Mouse (Mus musculus) ES-Bruce4 (cell line): Measurements from ENCODE around the gene Slc30a7. TPM values are rescaled to one million over a fixed set of nuclear protein-coding genes. Genes with fewer than 3 reads are reported as not detected.

ENCODE experiments used
- H3K27ac ChIP-seq: 2 replicates; pipeline ENCODE4 v1.5.1; 2012; ENCODE audit warnings: low read length, inconsistent platforms; ENCODE audit not compliant: insufficient read depth
- H3K27me3 ChIP-seq: 2 replicates; pipeline ENCODE4 v1.6.1; 2012; ENCODE audit warnings: mild to moderate bottlenecking, low read length, inconsistent platforms; ENCODE audit not compliant: control insufficient read depth, poor library complexity, insufficient read depth, severe bottlenecking
- H3K36me3 ChIP-seq: 2 replicates; pipeline ENCODE4 v1.6.1; 2012; ENCODE audit warnings: inconsistent platforms, mild to moderate bottlenecking, low read length, moderate library complexity; ENCODE audit not compliant: control insufficient read depth, poor library complexity, insufficient read depth, severe bottlenecking
- H3K4me1 ChIP-seq: one replicate; pipeline ENCODE4 v1.8.1; 2011; ENCODE audit warnings: low read length; ENCODE audit not compliant: control insufficient read depth, insufficient read depth
- H3K4me3 ChIP-seq: 2 replicates; pipeline ENCODE4 v1.5.1; 2011; ENCODE audit warnings: low read depth, mild to moderate bottlenecking, low read length
- H3K9ac ChIP-seq: 2 replicates; pipeline ENCODE4 v1.6.1; 2012; ENCODE audit warnings: low read depth, mild to moderate bottlenecking, inconsistent platforms; ENCODE audit not compliant: poor library complexity, severe bottlenecking
- H3K9me3 ChIP-seq: replicated peaks from 2 replicates; pipeline ENCODE4 v1.6.1; 2012; ENCODE audit warnings: mild to moderate bottlenecking, low read length, inconsistent platforms; ENCODE audit not compliant: control insufficient read depth, poor library complexity, insufficient read depth, severe bottlenecking
- CTCF ChIP-seq: IDR thresholded peaks from one replicate; pipeline ENCODE4 v1.8.1; 2011; ENCODE audit warnings: low read depth, low read length
- EP300 ChIP-seq: IDR thresholded peaks from 2 replicates; pipeline ENCODE4 v1.6.1; 2011; ENCODE audit warnings: low read depth, low read length; ENCODE audit not compliant: insufficient read depth
- POLR2A ChIP-seq: IDR thresholded peaks from one replicate; pipeline ENCODE4 v1.8.1; 2011; ENCODE audit warnings: low read length; ENCODE audit not compliant: insufficient read depth
- polyA plus RNA-seq: library from polyadenylated mRNA; stranded (reverse); fragments of >200 nt; gene quantifications from 2 replicates; pipeline ENCODE4 v1.2.4, GENCODE M21; 2011; ENCODE audit warnings: low read depth; ENCODE audit not compliant: missing spikeins, insufficient read depth, insufficient read length

Gene Slc30a7
- polyA plus RNA-seq, 1 experiment: 27.7 TPM

- no peaks in the 10 kb centered on the region for H3K36me3 ChIP-seq
- TF ChIP-seq CTCF (no peak), POLR2A (no peak), EP300 (no peak)
- H3K9me3 ChIP-seq: no peaks in the 10 kb centered on the region
- H3K4me1 ChIP-seq: no peaks in the 10 kb centered on the region
- H3K27ac ChIP-seq: no peak overlapping the region
- H3K27me3 ChIP-seq: no peaks in the 10 kb centered on the region
- H3K9ac ChIP-seq: no peak overlapping the region
- H3K4me3 ChIP-seq: no peak overlapping the region
Measured at GRCm38 (mm10) chr3:116019136-116019535, 11.9 kb upstream of the Slc30a7 start.

- Histone ChIP-seq H3K36me3 (no peaks in the 10 kb centered on the region), H3K27ac (no peak overlapping the region), H3K9ac (no peak overlapping the region), H3K4me1 (no peaks in the 10 kb centered on the region), H3K4me3 (no peak overlapping the region), H3K9me3 (no peaks in the 10 kb centered on the region), H3K27me3 (no peaks in the 10 kb centered on the region)
- no peak for TF ChIP-seq EP300
- TF ChIP-seq POLR2A: no peak
- no peak for TF ChIP-seq CTCF
Measured at GRCm38 (mm10) chr3:116018606-116019005, 11.4 kb upstream of the Slc30a7 start.

GRCm38 (mm10) chr3:116016116-116016515 is 8.9 kb upstream of the Slc30a7 start:
- Histone ChIP-seq H3K9ac (no peak overlapping the region), H3K27me3 (no peaks in the 10 kb centered on the region), H3K4me3 (no peak overlapping the region), H3K36me3 (no peaks in the 10 kb centered on the region), H3K4me1 (no peaks in the 10 kb centered on the region), H3K9me3 (no peaks in the 10 kb centered on the region), H3K27ac (no peak overlapping the region)
- no peak for TF ChIP-seq POLR2A
- TF ChIP-seq CTCF: no peak
- no peak for TF ChIP-seq EP300

- no peak overlapping the region for H3K4me3 ChIP-seq
- no peaks in the 10 kb centered on the region for H3K27me3 ChIP-seq
- H3K27ac ChIP-seq: no peak overlapping the region
- H3K9ac ChIP-seq: no peak overlapping the region
- H3K9me3 ChIP-seq: no peaks in the 10 kb centered on the region
- no peak for TF ChIP-seq CTCF
- TF ChIP-seq EP300: no peak
- TF ChIP-seq POLR2A: no peak
- no peaks in the 10 kb centered on the region for H3K36me3 ChIP-seq
- no peaks in the 10 kb centered on the region for H3K4me1 ChIP-seq
Measured at GRCm38 (mm10) chr3:116014901-116015300, 7.7 kb upstream of the Slc30a7 start.

- Histone ChIP-seq H3K9me3 (no peaks in the 10 kb centered on the region), H3K36me3 (no peaks in the 10 kb centered on the region), H3K27ac (no peak overlapping the region), H3K4me3 (no peak overlapping the region), H3K27me3 (no peaks in the 10 kb centered on the region), H3K9ac (no peak overlapping the region), H3K4me1 (no peaks in the 10 kb centered on the region)
- TF ChIP-seq EP300 (no peak), CTCF (no peak), POLR2A (no peak)
Measured at GRCm38 (mm10) chr3:116009622-116010344, 2.6 kb upstream of the Slc30a7 start.

GRCm38 (mm10) chr3:116007941-116008440 is 785 bp upstream of the Slc30a7 start:
- H3K27me3 ChIP-seq: no peaks in the 10 kb centered on the region
- H3K9me3 ChIP-seq: no peaks in the 10 kb centered on the region
- peak overlapping the region; percentile 19; the same call in 1 of the 2 replicates for H3K9ac ChIP-seq
- TF ChIP-seq EP300 (no peak), CTCF (no peak), POLR2A (no peak)
- 0 out of 2 replicates have a peak overlapping the region, but pooled peaks have one; percentile 5 for H3K27ac ChIP-seq
- H3K36me3 ChIP-seq: no peaks in the 10 kb centered on the region
- H3K4me1 ChIP-seq: no peaks in the 10 kb centered on the region
- peak overlapping the region; percentile 64 for H3K4me3 ChIP-seq
